Mouse (Mus musculus): ENCODE results near the gene Spi1. TPM values are rescaled to one million over a fixed set of nuclear protein-coding genes. Genes with fewer than 3 reads are reported as not detected.

The Spi1 gene
- polyA plus RNA-seq, 1 experiment from 2014 or later: 3.0 TPM

DNA sequence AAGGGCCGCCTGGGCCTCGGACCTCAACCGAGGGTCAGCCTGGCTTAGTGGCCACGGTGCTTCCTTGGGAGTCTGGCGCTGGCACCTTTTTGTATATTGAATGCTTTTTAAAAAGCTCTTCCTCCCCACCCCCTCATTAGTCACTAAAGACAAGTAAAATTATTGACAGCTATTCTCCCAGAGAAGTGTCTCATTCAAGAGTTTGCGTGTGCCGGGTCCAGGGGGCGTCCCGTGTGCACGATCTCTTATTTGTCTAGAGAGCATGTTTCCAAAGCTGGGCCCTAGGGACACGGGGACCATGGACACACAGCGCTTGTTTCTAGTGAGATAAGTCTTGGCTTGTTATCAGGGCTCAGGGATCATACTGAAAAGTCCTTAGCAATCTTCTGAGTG lies 33.4 kb downstream of the Spi1 start:
- no peaks in the 10 kb centered on the region for H3K9me3 ChIP-seq (replicated peaks; ENCODE audit: control insufficient read depth, low read length)
- peak overlapping the region; percentile 89 for H3K4me2 ChIP-seq (ENCODE audit: low read depth, low read length)
- no peak overlapping the region for H3K27ac ChIP-seq (replicated peaks; ENCODE audit: low read depth, low read length)

DNA sequence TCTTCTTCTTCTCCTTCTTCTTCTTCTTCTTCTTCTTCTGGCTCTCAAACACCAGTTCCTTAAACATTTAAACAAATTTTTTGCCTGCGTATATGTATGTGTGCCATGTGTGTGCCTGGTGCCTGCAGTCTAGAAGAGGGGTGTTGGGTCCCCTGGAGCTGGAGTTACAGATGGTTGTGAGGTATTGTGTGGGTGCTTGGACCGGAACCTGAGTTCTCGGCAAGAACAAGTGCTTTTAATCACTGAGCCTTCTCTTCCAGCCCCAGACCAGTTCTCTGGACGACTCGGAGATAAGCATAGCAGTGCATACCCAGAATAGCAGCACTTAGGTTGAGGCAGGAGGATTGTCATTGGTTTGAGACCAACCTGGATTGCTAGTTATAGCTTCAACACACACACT lies 34.7 kb downstream of the Spi1 start:
- no peak overlapping the region for H3K27ac ChIP-seq (replicated peaks; ENCODE audit: low read depth, low read length)
- no peak for ATAC-seq (replicated peaks; ENCODE audit: insufficient number of reproducible peaks, low FRiP score, low TSS enrichment, low read depth)
- H3K9me3 ChIP-seq (replicated peaks; ENCODE audit: control insufficient read depth, low read length): no peaks in the 10 kb centered on the region
- DNase-seq (ENCODE audit: low spot score): no peak
- peaks cover 2% of the 10 kb centered on the region; the same call in 1 of the 2 replicates for H3K4me1 ChIP-seq (ENCODE audit: control insufficient read depth, insufficient read depth, low read length)
- H3K36me3 ChIP-seq (replicated peaks; ENCODE audit: control insufficient read depth, insufficient read depth, low read depth, low read length): no peaks in the 10 kb centered on the region
- no peak overlapping the region for H3K4me3 ChIP-seq (ENCODE audit: low read depth, low read length)
- H3K4me2 ChIP-seq (ENCODE audit: low read depth, low read length): no peak overlapping the region
- H3K9ac ChIP-seq (replicated peaks; ENCODE audit: low read length): no peak overlapping the region
- WGBS: 87% methylated on average over 5 of the region's 5 CpGs
- no peaks in the 10 kb centered on the region for H3K27me3 ChIP-seq (ENCODE audit: control insufficient read depth, insufficient read depth, low read length)

More for the DNA sequence above, 33.4 kb downstream of the Spi1 start:
- H3K36me3 ChIP-seq (replicated peaks; ENCODE audit: control insufficient read depth, insufficient read depth, low read depth, low read length): no peaks in the 10 kb centered on the region
- H3K9ac ChIP-seq (replicated peaks; ENCODE audit: low read length): peak overlapping the region; percentile 71
- no peaks in the 10 kb centered on the region for H3K27me3 ChIP-seq (ENCODE audit: control insufficient read depth, insufficient read depth, low read length)
- H3K4me3 ChIP-seq (ENCODE audit: low read depth, low read length): peak overlapping the region; percentile 38
- no peak for ATAC-seq (replicated peaks; ENCODE audit: insufficient number of reproducible peaks, low FRiP score, low TSS enrichment, low read depth)
- peak; percentile 8 for DNase-seq (ENCODE audit: low spot score)
- peaks cover 2% of the 10 kb centered on the region; the same call in 1 of the 2 replicates for H3K4me1 ChIP-seq (ENCODE audit: control insufficient read depth, insufficient read depth, low read length)
- WGBS: 35% methylated on average over 12 of the region's 12 CpGs

DNA sequence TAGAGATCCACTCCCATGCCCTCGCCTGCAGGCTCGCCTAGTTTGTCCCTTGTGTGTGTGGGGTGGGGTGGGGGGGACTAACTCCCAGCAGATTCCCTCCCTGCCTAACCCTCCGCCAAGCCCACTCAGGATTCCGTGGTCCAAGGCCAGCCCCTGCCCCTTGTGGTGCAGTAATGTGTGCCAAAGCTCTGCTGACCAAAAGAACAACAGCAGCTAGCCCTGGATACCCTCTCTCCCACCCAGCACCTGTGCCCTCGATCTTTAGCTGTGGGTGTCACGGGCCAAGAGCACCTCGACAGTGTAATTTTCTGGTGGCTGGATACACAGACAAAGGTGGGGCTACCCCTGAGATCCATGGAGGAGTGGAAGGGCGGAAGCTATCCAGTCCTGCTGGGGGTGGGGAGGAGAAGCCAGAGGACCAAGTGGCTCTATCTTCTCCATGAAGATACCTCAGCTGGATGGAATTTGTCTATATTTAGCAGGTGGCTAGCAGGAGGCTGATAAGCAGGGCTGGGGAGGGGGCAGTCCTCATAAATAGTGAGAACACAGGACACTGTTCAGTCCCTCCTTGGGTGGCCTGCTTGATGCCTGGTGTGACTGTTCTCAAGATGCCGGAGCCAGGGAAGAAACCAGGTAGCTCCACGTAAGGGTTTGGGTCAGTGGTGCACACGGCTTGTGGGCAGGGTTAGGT lies 35.5 kb downstream of the Spi1 start, which contains the start of gene Mybpc3:
Mybpc3 (plus strand) TSS at position 560 of the 691 bp plus-strand sequence.
- DNase-seq (ENCODE audit: low spot score) (no peak), ATAC-seq (replicated peaks; ENCODE audit: insufficient number of reproducible peaks, low FRiP score, low TSS enrichment, low read depth) (no peak)
- WGBS: 83% methylated on average over 11 of the region's 11 CpGs
- Histone ChIP-seq H3K27me3 (ENCODE audit: control insufficient read depth, insufficient read depth, low read length) (no peaks in the 10 kb centered on the region), H3K27ac (replicated peaks; ENCODE audit: low read depth, low read length) (no peak within 1 kb of the TSS), H3K9ac (replicated peaks; ENCODE audit: low read length) (no peak within 1 kb of the TSS), H3K36me3 (replicated peaks; ENCODE audit: control insufficient read depth, insufficient read depth, low read depth, low read length) (no peaks in the 10 kb centered on the region), H3K4me3 (ENCODE audit: low read depth, low read length) (no peak within 1 kb of the TSS), H3K9me3 (replicated peaks; ENCODE audit: control insufficient read depth, low read length) (no peaks in the 10 kb centered on the region), H3K4me2 (ENCODE audit: low read depth, low read length) (no peak within 1 kb of the TSS), H3K4me1 (ENCODE audit: control insufficient read depth, insufficient read depth, low read length) (peaks cover 2% of the 10 kb centered on the region; the same call in 1 of the 2 replicates)

DNA sequence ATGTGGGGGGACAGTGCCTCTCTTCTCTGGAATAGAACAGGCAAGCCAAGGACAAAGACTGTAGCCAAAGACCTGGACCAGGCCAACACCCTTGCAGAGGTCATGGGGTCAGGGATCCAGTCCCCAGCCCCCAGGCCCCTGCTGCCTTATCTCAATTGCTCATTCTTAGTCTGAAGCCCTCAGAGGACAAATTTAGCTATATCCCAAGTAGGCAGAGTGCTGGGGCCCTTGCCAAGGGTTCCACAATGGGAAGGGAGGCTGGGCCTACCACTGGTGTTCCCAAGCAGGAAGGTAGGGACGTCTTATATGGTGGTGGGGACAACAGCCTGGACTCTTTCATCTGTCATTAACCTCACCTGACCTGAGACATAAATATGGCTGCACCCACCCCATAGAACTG lies 36.5 kb downstream of the Spi1 start:
- WGBS: 56% methylated on average over 1 of the region's 1 CpGs
- no peak overlapping the region for H3K4me2 ChIP-seq (ENCODE audit: low read depth, low read length)
- ATAC-seq (replicated peaks; ENCODE audit: insufficient number of reproducible peaks, low FRiP score, low TSS enrichment, low read depth): no peak
- H3K9ac ChIP-seq (replicated peaks; ENCODE audit: low read length): no peak overlapping the region
- H3K36me3 ChIP-seq (replicated peaks; ENCODE audit: control insufficient read depth, insufficient read depth, low read depth, low read length): no peaks in the 10 kb centered on the region
- H3K27ac ChIP-seq (replicated peaks; ENCODE audit: low read depth, low read length): no peak overlapping the region
- no peaks in the 10 kb centered on the region for H3K27me3 ChIP-seq (ENCODE audit: control insufficient read depth, insufficient read depth, low read length)
- DNase-seq (ENCODE audit: low spot score): no peak
- H3K9me3 ChIP-seq (replicated peaks; ENCODE audit: control insufficient read depth, low read length): no peaks in the 10 kb centered on the region
- H3K4me1 ChIP-seq (ENCODE audit: control insufficient read depth, insufficient read depth, low read length): peaks cover 2% of the 10 kb centered on the region; the same call in 1 of the 2 replicates
- no peak overlapping the region for H3K4me3 ChIP-seq (ENCODE audit: low read depth, low read length)

GRCm38 (mm10) chr2:91119061-91119460 lies 36.9 kb downstream of the Spi1 start:
- Histone ChIP-seq H3K4me1 (ENCODE audit: control insufficient read depth, insufficient read depth, low read length) (peaks cover 2% of the 10 kb centered on the region; the same call in 1 of the 2 replicates), H3K4me3 (ENCODE audit: low read depth, low read length) (no peak overlapping the region), H3K36me3 (replicated peaks; ENCODE audit: control insufficient read depth, insufficient read depth, low read depth, low read length) (no peaks in the 10 kb centered on the region), H3K9me3 (replicated peaks; ENCODE audit: control insufficient read depth, low read length) (no peaks in the 10 kb centered on the region), H3K4me2 (ENCODE audit: low read depth, low read length) (no peak overlapping the region), H3K27ac (replicated peaks; ENCODE audit: low read depth, low read length) (no peak overlapping the region), H3K27me3 (ENCODE audit: control insufficient read depth, insufficient read depth, low read length) (no peaks in the 10 kb centered on the region), H3K9ac (replicated peaks; ENCODE audit: low read length) (no peak overlapping the region)
- ATAC-seq (replicated peaks; ENCODE audit: insufficient number of reproducible peaks, low FRiP score, low TSS enrichment, low read depth) (no peak), DNase-seq (ENCODE audit: low spot score) (no peak)
- WGBS: 86% methylated on average over 19 of the region's 19 CpGs

GRCm38 (mm10) chr2:91119551-91119950 lies 37.4 kb downstream of the Spi1 start:
- H3K27me3 ChIP-seq (ENCODE audit: control insufficient read depth, insufficient read depth, low read length): no peaks in the 10 kb centered on the region
- no peak for ATAC-seq (replicated peaks; ENCODE audit: insufficient number of reproducible peaks, low FRiP score, low TSS enrichment, low read depth)
- DNase-seq (ENCODE audit: low spot score): no peak
- no peaks in the 10 kb centered on the region for H3K9me3 ChIP-seq (replicated peaks; ENCODE audit: control insufficient read depth, low read length)
- H3K9ac ChIP-seq (replicated peaks; ENCODE audit: low read length): no peak overlapping the region
- H3K36me3 ChIP-seq (replicated peaks; ENCODE audit: control insufficient read depth, insufficient read depth, low read depth, low read length): no peaks in the 10 kb centered on the region
- H3K4me2 ChIP-seq (ENCODE audit: low read depth, low read length): no peak overlapping the region
- H3K4me1 ChIP-seq (ENCODE audit: control insufficient read depth, insufficient read depth, low read length): peaks cover 2% of the 10 kb centered on the region; the same call in 1 of the 2 replicates
- H3K4me3 ChIP-seq (ENCODE audit: low read depth, low read length): no peak overlapping the region
- 85% methylated on average over 6 of the region's 6 CpGs for WGBS
- no peak overlapping the region for H3K27ac ChIP-seq (replicated peaks; ENCODE audit: low read depth, low read length)

GRCm38 (mm10) chr2:91120261-91120671 lies 38.1 kb downstream of the Spi1 start:
- 65% methylated on average over 6 of the region's 6 CpGs for WGBS
- Histone ChIP-seq H3K4me3 (ENCODE audit: low read depth, low read length) (no peak overlapping the region), H3K9ac (replicated peaks; ENCODE audit: low read length) (no peak overlapping the region), H3K27ac (replicated peaks; ENCODE audit: low read depth, low read length) (no peak overlapping the region), H3K27me3 (ENCODE audit: control insufficient read depth, insufficient read depth, low read length) (no peaks in the 10 kb centered on the region), H3K4me1 (ENCODE audit: control insufficient read depth, insufficient read depth, low read length) (peaks cover 2% of the 10 kb centered on the region; the same call in 1 of the 2 replicates), H3K36me3 (replicated peaks; ENCODE audit: control insufficient read depth, insufficient read depth, low read depth, low read length) (no peaks in the 10 kb centered on the region), H3K4me2 (ENCODE audit: low read depth, low read length) (no peak overlapping the region), H3K9me3 (replicated peaks; ENCODE audit: control insufficient read depth, low read length) (no peaks in the 10 kb centered on the region)
- DNase-seq (ENCODE audit: low spot score) (no peak), ATAC-seq (replicated peaks; ENCODE audit: insufficient number of reproducible peaks, low FRiP score, low TSS enrichment, low read depth) (no peak)

- Histone ChIP-seq H3K9me3 (replicated peaks; ENCODE audit: control insufficient read depth, low read length) (no peaks in the 10 kb centered on the region), H3K4me3 (ENCODE audit: low read depth, low read length) (no peak overlapping the region), H3K4me1 (ENCODE audit: control insufficient read depth, insufficient read depth, low read length) (no peaks in the 10 kb centered on the region), H3K4me2 (ENCODE audit: low read depth, low read length) (no peak overlapping the region), H3K27ac (replicated peaks; ENCODE audit: low read depth, low read length) (no peak overlapping the region), H3K27me3 (ENCODE audit: control insufficient read depth, insufficient read depth, low read length) (no peaks in the 10 kb centered on the region), H3K36me3 (replicated peaks; ENCODE audit: control insufficient read depth, insufficient read depth, low read depth, low read length) (no peaks in the 10 kb centered on the region), H3K9ac (replicated peaks; ENCODE audit: low read length) (no peak overlapping the region)
- ATAC-seq (replicated peaks; ENCODE audit: insufficient number of reproducible peaks, low FRiP score, low TSS enrichment, low read depth): no peak
- no peak for DNase-seq (ENCODE audit: low spot score)
- WGBS: 86% methylated on average over 6 of the region's 6 CpGs
Measured at GRCm38 (mm10) chr2:91121011-91121410, 38.8 kb downstream of the Spi1 start.
